Mouse (Mus musculus) embryonic facial prominence, embryonic 10.5 days (tissue): ENCODE measurements around the gene Maml2. TPM values are rescaled to one million over a fixed set of nuclear protein-coding genes. Genes with fewer than 3 reads are reported as not detected.

Experiments used
- DNase-seq: peaks from one replicate; pipeline ENCODE4 v3.0.0-alpha.2; 2017; ENCODE audit warnings: low spot score
- H3K27ac ChIP-seq: fragments of 300-500 bp; sonication (generic); replicated peaks from 2 replicates; pipeline ENCODE4 v1.5.1; 2016; ENCODE audit warnings: mild to moderate bottlenecking
- H3K27me3 ChIP-seq: fragments of 300-500 bp; sonication (generic); replicated peaks from 2 replicates; pipeline ENCODE4 v1.6.1; 2016; ENCODE audit warnings: low read depth, mild to moderate bottlenecking; ENCODE audit not compliant: poor library complexity, severe bottlenecking
- H3K36me3 ChIP-seq: fragments of 300-500 bp; sonication (generic); replicated peaks from 2 replicates; pipeline ENCODE4 v1.6.1; 2016; ENCODE audit warnings: mild to moderate bottlenecking, moderate library complexity
- H3K4me1 ChIP-seq: fragments of 300-500 bp; sonication (generic); 2 replicates; pipeline ENCODE4 v1.6.1; 2016
- H3K4me3 ChIP-seq: fragments of 300-500 bp; sonication (generic); 2 replicates; pipeline ENCODE4 v1.5.1; 2016; ENCODE audit warnings: mild to moderate bottlenecking, moderate library complexity
- H3K9me3 ChIP-seq: fragments of 300-500 bp; sonication (generic); 2 replicates; pipeline ENCODE4 v1.6.1; 2016; ENCODE audit warnings: mild to moderate bottlenecking
- WGBS: fragments of 180-500 bp; shearing (Covaris S2); methylation state at CpG from one replicate; pipeline ENCODE4 v1.1.7; 2016; 5-methylcytosine and 5-hydroxymethylcytosine counted together
- polyA plus RNA-seq: library from polyadenylated mRNA; unstranded; fragments of >200 nt; fragmentation: Nextera tagmentation; extraction: Ambion mirVana; gene quantifications from 2 replicates; pipeline ENCODE4 v1.2.1, GENCODE M21; 2016

Gene Maml2
- polyA plus RNA-seq, 1 experiment from 2014 or later, result 8.0 TPM

DNA sequence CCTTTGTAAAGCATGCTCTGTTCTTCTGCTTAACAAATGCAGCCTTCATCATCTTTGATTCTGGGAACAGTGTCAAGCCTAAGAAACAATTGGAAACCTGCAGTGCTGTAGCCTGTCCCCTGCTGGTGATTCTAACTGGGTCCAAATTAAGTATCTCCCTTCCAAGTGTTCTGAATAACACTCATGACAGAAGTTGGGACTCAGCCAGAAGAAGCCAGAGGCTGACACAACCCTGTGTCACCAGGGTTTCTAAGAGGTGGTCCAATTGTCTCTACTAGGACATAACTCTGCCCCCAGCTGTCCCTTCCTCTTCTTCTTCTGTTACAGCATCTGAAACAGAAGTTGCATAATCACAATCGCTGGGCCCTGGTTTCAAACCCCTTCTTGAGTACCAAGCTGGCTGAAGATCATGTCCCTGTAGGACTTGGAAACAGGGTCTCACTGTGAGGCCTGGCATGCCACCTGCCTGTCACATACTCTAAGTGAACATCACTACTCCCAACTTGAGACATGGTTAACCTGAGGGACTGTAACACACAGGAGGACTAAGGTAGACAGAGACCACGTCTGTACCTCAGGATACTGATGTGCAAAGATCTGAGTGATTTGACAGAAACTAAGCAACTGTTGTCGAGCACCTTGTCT, 373.5 kb downstream of the Maml2 start:
- Histone ChIP-seq H3K27ac (no peak overlapping the region), H3K4me3 (no peak overlapping the region)

DNA sequence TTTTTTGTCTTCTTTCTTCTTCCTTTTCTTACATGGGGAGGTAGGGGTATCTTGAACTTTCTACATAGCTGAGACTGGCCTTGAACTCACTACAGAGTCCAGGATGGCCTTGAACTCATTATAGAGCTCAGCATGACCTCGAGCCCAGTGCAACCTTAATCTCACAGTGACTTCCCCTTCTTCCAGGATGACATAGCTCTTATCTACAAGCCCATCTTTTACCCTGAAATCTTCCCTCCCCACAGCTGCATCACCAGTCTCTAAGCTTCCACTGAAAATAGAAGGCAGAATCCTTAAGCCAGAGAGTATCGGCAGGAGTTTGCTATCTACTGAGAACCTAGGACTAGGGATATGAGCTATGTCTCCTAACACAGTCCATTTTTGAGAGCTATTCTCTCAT, 375.5 kb downstream of the Maml2 start:
- no peaks in the 10 kb centered on the region for H3K4me1 ChIP-seq
- 91% methylated on average over 2 of the region's 2 CpGs for WGBS
- DNase-seq, result no peak
- no peak overlapping the region for H3K27ac ChIP-seq
- H3K4me3 ChIP-seq, result no peak overlapping the region
- H3K9me3 ChIP-seq, result no peaks in the 10 kb centered on the region
- no peaks in the 10 kb centered on the region for H3K27me3 ChIP-seq
- H3K36me3 ChIP-seq, result no peaks in the 10 kb centered on the region

More for the DNA sequence above, 373.5 kb downstream of the Maml2 start:
- H3K4me1 ChIP-seq, result no peaks in the 10 kb centered on the region
- DNase-seq, result no peak
- 75% methylated on average over 3 of the region's 3 CpGs for WGBS
- H3K36me3 ChIP-seq, result no peaks in the 10 kb centered on the region
- no peaks in the 10 kb centered on the region for H3K9me3 ChIP-seq
- no peaks in the 10 kb centered on the region for H3K27me3 ChIP-seq

DNA sequence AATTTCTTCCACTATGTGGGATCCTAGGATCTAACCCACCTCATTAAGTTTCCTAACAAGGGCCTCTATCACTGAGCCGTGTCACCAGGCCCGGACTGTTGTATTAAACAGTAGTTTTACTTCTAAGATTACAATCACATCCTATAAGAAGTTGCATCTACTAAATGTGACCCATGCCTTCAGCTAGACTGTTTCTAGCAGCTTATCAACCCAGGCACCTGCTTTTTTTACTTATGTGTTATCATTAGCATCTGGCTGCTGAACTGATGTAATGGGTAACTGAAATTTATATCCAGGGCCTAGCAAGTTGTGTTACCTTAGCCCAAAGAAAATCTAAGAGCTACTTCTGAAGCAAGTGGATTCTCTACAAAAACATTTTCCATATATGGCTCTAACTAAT, 380.3 kb downstream of the Maml2 start:
- Histone ChIP-seq H3K4me3 (no peak overlapping the region), H3K27me3 (no peaks in the 10 kb centered on the region), H3K36me3 (no peaks in the 10 kb centered on the region), H3K4me1 (peaks cover 12% of the 10 kb centered on the region), H3K9me3 (no peaks in the 10 kb centered on the region), H3K27ac (no peak overlapping the region)
- no peak for DNase-seq
- 94% methylated on average over 2 of the region's 2 CpGs for WGBS

DNA sequence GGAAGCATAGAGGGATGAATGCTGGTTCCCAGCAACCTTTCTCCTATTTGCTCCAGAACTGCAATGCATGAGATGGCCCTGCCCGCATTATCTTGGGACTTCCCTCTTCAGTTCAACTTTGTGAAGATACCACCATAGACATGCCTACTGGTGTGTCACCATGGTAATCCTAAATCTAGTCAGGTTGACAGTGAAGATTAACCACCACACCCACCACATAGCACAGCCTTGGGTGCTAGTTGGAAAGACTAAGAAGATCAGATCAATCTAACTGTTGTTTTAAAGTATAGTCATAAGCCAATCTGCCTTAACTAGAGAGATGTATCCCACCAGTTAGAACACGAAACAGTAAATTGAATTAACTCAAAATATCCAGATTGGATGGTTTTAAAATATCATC, 381.9 kb downstream of the Maml2 start:
- no peaks in the 10 kb centered on the region for H3K27me3 ChIP-seq
- 93% methylated on average over 2 of the region's 2 CpGs for WGBS
- no peak overlapping the region for H3K4me3 ChIP-seq
- DNase-seq, result no peak
- no peaks in the 10 kb centered on the region for H3K9me3 ChIP-seq
- no peaks in the 10 kb centered on the region for H3K36me3 ChIP-seq
- H3K27ac ChIP-seq, result no peak overlapping the region
- H3K4me1 ChIP-seq, result peaks cover 12% of the 10 kb centered on the region

DNA sequence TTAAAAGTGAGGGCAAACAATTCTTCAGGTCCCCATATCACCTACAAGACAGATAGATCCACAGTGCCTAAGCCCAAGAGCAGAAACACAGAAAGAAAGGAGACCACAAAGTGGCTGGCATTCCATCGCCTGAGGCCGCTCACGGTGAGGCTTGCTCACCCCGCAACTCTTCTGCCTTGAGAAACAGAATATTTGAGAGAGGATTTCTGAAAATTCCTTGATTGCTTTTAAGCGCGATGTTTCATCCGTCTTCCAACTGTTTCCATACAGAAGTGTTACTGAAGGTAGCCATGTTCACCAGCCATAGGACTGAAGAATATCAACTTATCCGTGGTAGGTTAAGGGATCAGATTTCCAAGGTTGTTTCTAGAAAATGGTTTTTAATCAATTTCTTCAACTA, 383.4 kb downstream of the Maml2 start:
- H3K27me3 ChIP-seq, result no peaks in the 10 kb centered on the region
- DNase-seq, result no peak
- no peaks in the 10 kb centered on the region for H3K9me3 ChIP-seq
- peaks cover 12% of the 10 kb centered on the region for H3K4me1 ChIP-seq
- H3K27ac ChIP-seq, result peak overlapping the region; percentile 62; the same call in 1 of the 2 replicates
- H3K4me3 ChIP-seq, result no peak overlapping the region
- no peaks in the 10 kb centered on the region for H3K36me3 ChIP-seq
- 78% methylated on average over 8 of the region's 8 CpGs for WGBS

DNA sequence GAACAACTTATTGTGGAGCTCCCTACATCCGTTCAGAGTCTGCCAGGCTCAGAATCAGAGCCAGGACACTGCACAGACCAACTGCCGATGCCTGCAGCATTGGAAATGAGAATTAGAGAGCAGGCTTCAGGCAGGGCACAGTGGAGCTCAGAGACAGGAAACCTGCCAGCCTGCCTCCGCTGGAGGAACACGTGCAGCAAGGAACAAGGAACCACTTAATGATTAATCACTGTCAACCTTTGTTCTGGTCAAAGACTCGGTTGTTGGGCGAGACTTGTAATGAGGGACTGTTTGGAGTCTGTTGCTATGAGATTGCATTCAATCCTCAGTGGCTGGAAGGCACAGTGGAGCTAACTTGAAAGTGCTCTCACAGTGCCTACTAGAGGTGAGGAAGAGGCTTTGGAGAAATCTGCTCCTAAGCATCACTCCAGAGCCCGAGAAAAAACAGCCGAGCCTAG, 383.9 kb downstream of the Maml2 start:
- Histone ChIP-seq H3K36me3 (no peaks in the 10 kb centered on the region), H3K27me3 (no peaks in the 10 kb centered on the region), H3K9me3 (no peaks in the 10 kb centered on the region), H3K4me3 (peak overlapping the region; percentile 31), H3K4me1 (peaks cover 12% of the 10 kb centered on the region), H3K27ac (peak overlapping the region; percentile 62; the same call in 1 of the 2 replicates)
- WGBS, result 10% methylated on average over 8 of the region's 8 CpGs
- DNase-seq, result peak; percentile 59

DNA sequence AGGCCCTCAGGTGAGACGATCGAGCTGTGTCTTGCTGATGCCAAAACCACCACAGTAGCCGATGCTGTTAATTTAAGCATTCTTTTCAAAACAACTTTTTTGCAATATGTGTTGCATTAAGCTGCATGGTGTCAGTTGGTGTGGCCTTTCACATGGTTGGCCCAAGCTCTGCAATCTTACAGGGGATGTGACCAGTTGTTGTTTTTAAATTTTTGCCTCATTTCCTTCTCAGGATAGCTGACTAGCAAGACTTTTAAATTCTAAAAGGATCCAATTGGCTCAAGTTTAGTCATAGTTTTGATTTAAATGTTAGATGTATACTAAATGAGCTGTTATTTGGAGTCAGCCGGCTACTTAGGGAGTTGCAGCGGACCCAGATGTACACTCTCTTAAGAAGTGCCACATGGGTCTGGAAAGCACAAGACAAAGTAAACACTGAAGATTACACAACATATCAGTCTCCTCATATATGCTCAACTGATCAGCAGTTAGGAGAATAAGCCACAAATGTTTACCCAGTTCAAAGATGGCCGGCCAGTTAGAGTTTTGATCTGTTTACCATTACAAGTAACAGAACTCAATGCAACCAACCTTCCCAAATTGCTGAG, 386.7 kb downstream of the Maml2 start:
- Histone ChIP-seq H3K4me1 (peaks cover 12% of the 10 kb centered on the region), H3K27me3 (no peaks in the 10 kb centered on the region), H3K27ac (no peak overlapping the region), H3K4me3 (no peak overlapping the region), H3K36me3 (no peaks in the 10 kb centered on the region), H3K9me3 (no peaks in the 10 kb centered on the region)
- no peak for DNase-seq
- 89% methylated on average over 6 of the region's 6 CpGs for WGBS

DNA sequence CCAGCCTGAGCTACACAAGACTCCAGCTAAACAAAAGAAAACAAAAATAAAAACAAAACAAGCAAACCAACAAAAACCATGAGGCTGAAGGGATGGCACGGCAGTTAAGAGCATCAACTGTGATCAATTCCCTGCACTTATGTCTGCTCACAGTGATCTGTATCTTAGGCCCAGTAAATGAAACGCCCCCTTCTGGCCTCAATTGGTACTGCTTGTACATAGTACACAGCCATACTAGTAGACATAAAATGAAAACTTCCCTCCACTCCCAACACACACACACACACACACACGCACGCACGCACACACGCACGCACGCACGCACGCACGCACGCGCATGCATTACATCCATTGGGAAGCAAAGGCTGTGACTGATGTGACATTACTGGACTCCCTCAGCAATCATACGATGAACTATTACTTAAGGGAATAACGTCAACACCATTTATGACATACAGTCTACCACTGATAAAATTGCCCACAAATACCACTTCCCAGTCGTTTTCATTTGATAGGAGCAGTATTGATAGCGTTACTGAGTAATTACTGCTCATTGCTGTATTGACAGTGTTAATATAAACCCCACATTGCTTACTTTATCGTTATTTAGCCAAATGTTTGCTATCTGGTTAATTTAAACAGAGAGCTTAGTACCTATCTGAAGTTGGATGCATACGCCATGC, 389.4 kb downstream of the Maml2 start:
- H3K9me3 ChIP-seq, result no peaks in the 10 kb centered on the region
- H3K4me3 ChIP-seq, result no peak overlapping the region
- H3K27me3 ChIP-seq, result no peaks in the 10 kb centered on the region
- DNase-seq, result peak; percentile 17
- no peak overlapping the region for H3K27ac ChIP-seq
- no peaks in the 10 kb centered on the region for H3K36me3 ChIP-seq
- peaks cover 8% of the 10 kb centered on the region for H3K4me1 ChIP-seq
- WGBS, result 89% methylated on average over 19 of the region's 19 CpGs

DNA sequence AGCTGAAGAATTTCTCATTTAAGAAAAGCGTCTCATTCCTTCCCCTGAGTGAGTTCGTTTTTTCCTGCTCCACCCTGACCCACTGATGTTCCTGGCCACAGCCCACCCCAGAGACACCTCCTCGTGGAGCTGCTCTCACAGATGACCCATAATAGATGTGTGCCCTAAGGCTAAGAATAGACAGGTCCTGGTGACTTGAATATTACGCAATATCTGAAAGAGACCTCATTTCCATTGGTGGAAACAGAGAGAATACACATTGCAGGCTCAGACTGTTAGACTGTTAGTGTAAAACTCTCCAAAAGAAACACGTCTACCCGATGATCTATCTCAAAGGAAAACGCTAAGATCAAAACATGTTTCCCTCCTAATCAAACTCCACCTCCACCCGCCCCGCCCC, 391.2 kb downstream of the Maml2 start:
- H3K4me3 ChIP-seq, result no peak overlapping the region
- 78% methylated on average over 9 of the region's 9 CpGs for WGBS
- DNase-seq, result no peak
- H3K9me3 ChIP-seq, result no peaks in the 10 kb centered on the region
- no peak overlapping the region for H3K27ac ChIP-seq
- no peaks in the 10 kb centered on the region for H3K36me3 ChIP-seq
- no peaks in the 10 kb centered on the region for H3K27me3 ChIP-seq
- H3K4me1 ChIP-seq, result peaks cover 8% of the 10 kb centered on the region

DNA sequence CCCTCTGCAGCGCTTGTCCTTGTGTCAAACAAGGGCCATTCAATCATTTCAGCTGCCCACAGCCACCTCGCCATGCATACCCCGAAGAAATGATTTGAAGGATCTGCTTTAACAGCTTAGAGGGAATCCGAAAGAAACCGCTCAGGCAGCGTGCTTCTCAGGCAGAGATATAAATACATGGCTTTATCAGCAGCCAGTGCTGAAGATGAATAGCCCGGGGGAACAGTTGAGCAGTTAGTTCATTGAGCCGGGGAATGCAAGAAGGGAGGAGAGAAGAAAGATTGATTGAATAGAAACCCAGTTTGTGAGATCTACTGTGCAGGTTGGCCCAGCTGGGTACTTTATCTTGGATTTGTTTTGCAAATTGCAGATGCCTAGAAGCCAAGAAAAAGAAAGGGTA, 392.6 kb downstream of the Maml2 start:
- Histone ChIP-seq H3K36me3 (no peaks in the 10 kb centered on the region), H3K4me1 (peaks cover 8% of the 10 kb centered on the region), H3K4me3 (no peak overlapping the region), H3K9me3 (no peaks in the 10 kb centered on the region), H3K27me3 (no peaks in the 10 kb centered on the region), H3K27ac (no peak overlapping the region)
- no peak for DNase-seq
- 25% methylated on average over 8 of the region's 8 CpGs for WGBS

DNA sequence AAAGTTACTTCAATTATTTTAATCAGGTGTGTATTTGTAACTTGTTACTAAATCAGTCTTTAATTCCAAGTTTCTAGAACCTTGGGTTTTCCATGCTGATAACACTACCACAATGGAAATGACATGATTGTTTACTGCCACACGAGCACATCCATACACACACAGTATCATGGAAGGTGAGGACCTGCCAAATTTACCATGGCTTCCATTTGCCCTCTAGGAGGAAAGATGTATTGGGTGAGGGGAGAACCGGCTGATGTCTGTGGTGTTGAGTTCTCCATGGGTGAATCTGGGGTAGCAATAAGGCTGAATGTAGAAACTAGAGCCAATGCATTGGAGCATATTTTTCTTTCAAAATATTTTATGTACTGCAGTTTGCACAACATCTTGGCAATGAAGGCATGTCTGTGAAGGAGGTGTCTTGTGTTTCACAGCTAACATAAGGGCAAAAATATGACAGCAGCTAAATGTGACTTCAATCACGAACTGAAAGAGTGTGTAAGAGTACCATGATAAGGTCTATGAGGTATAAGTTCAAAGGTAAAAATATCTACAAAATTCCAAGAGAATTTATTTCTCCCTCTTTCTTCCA, 396.0 kb downstream of the Maml2 start:
- WGBS, result 88% methylated on average over 3 of the region's 3 CpGs
- H3K27ac ChIP-seq, result no peak overlapping the region
- no peaks in the 10 kb centered on the region for H3K36me3 ChIP-seq
- H3K4me1 ChIP-seq, result peaks cover 16% of the 10 kb centered on the region
- no peak for DNase-seq
- no peaks in the 10 kb centered on the region for H3K27me3 ChIP-seq
- H3K4me3 ChIP-seq, result no peak overlapping the region
- no peaks in the 10 kb centered on the region for H3K9me3 ChIP-seq

DNA sequence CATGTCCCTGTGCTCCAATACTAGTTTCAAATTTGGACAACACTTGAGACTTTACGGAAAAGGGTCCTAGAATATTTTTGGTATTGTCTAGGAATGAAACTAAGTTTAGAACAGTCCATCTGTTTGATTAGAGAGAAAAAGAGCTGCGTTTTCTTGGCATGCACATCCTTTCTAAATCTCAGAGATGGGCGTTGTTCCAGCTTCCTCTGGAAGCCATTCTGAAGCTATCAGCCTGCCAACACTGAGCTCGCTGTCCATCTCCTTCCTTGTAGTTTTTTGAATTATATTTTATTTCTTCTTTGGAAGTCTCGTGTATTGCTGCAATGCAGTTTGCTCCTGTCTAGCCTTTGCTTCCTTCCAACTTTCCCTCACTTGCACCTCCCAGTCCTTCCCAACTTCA, 396.5 kb downstream of the Maml2 start:
- Histone ChIP-seq H3K9me3 (no peaks in the 10 kb centered on the region), H3K36me3 (no peaks in the 10 kb centered on the region), H3K4me3 (no peak overlapping the region), H3K27ac (no peak overlapping the region), H3K4me1 (peaks cover 16% of the 10 kb centered on the region), H3K27me3 (no peaks in the 10 kb centered on the region)
- DNase-seq, result no peak
- WGBS, result 90% methylated on average over 5 of the region's 5 CpGs
